In the genomic region with DNA sequence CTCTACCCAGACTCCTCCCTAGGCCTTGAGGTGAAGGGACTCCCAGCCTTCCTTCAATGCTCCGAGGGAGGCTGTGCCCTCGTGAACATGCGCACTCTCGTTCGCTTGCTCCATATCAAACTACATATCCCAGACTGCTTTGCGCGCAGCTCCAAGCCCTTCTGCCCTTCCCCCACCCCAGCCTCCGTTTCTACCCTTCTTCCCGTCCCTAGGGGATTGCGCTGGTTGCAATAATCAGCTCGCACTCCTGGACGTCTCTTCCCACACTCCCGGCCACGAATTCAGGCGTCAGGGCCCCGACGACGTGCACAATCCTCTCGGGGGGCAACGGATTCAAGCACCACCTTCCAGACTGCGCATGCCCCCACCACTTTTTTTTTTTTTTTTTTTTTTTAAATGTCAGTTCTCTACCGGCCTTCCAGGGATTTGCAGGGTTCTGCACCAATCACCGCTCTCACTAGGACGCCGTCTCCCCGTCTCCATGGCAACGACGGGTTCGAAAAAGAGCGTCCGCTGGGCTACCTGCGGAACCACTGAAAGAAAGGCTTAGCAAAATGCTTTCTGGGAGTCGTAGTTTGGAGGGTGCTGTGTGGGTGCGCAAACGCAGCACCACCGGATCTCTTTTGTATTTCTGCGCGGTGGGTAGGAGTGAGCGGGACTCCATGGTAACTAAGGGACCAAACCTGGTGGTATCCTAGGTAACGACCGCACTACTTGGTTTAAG, we compare ENCODE assay signal across 8 mouse cellular contexts. TPM values are rescaled to one million over a fixed set of nuclear protein-coding genes. Genes with fewer than 3 reads are reported as not detected.
DNase-seq lines count a peak whose midpoint lies in the region; ATAC-seq lines count a peak whose summit lies in the region.

A gene (minus strand): TSS at position 478 of the 724 bp plus-strand sequence.

- no peaks in the 10 kb centered on the region for H3K27me3 ChIP-seq in heart, embryonic 14.5 days (ENCODE audit: control insufficient read depth, insufficient read depth, low read length)
- no peaks in the 10 kb centered on the region for H3K27me3 ChIP-seq in liver, embryonic 13.5 days
- H3K27me3 ChIP-seq in stomach, embryonic 16.5 days (ENCODE audit: control insufficient read depth, insufficient read depth, low read length), result no peaks in the 10 kb centered on the region

- WGBS in heart, embryonic 14.5 days, result under 1% methylated on average over 41 of the region's 41 CpGs
- WGBS in liver, embryonic 13.5 days (ENCODE audit: insufficient replicate concordance), result under 1% methylated on average over 41 of the region's 41 CpGs
- WGBS in stomach, embryonic 16.5 days, result under 1% methylated on average over 41 of the region's 41 CpGs

- peak; percentile 93 for ATAC-seq in heart, embryonic 14.5 days (ENCODE audit: insufficient number of reproducible peaks, insufficient read depth, low FRiP score, low read depth)
- peak; percentile 86 for ATAC-seq in liver, embryonic 13.5 days (ENCODE audit: low read depth)
- ATAC-seq in stomach, embryonic 16.5 days (ENCODE audit: insufficient read depth, low FRiP score), result peak; percentile 95

- H3K9me3 ChIP-seq in heart, embryonic 14.5 days (ENCODE audit: control insufficient read depth, low read length), result no peaks in the 10 kb centered on the region
- no peaks in the 10 kb centered on the region for H3K9me3 ChIP-seq in liver, embryonic 13.5 days (replicated peaks)
- no peaks in the 10 kb centered on the region for H3K9me3 ChIP-seq in stomach, embryonic 16.5 days (replicated peaks; ENCODE audit: control insufficient read depth, low read length)

- peak; percentile 97 for DNase-seq in CD4-positive, CD25-positive, alpha-beta regulatory T cell, adult 2 months (ENCODE audit: low read depth, low spot score)
- peak; percentile 82 for DNase-seq in fibroblast of lung, adult 2 months (ENCODE audit: low read depth)
- DNase-seq in kidney, postnatal 14 days, result peak; percentile 97
- DNase-seq in liver, embryonic 13.5 days, result peak; percentile 82
- peak; percentile 92 for DNase-seq in neural tube, embryonic 10.5 days (ENCODE audit: extremely low spot score, low spot score)

- H3K27ac ChIP-seq in brown adipose tissue, adult 24 weeks (replicated peaks; ENCODE audit: low read depth, low read length), result peak within 1 kb of the TSS; percentile 65; the same call in 1 of the 2 replicates
- peak within 1 kb of the TSS; percentile 80 to 90 for H3K27ac ChIP-seq in heart, embryonic 14.5 days (replicated peaks in 1 of 2; ENCODE audit: control insufficient read depth in 1 of 2, insufficient read depth in 1 of 2, low read depth in 2 of 2, low read length in 2 of 2)
- peak within 1 kb of the TSS; percentile 50 for H3K27ac ChIP-seq in liver, embryonic 13.5 days
- peak within 1 kb of the TSS; percentile 80 for H3K27ac ChIP-seq in stomach, embryonic 16.5 days (ENCODE audit: low read length)

- H3K4me1 ChIP-seq in brown adipose tissue, adult 24 weeks (ENCODE audit: control insufficient read depth, insufficient read depth, insufficient read length, low read length), result no peaks in the 10 kb centered on the region
- H3K4me1 ChIP-seq in heart, embryonic 14.5 days (ENCODE audit: control insufficient read depth in 2 of 2, insufficient read depth in 2 of 2, low read length in 2 of 2), result peaks cover 0 to 4% of the 10 kb centered on the region in 2 experiments; a peak in 1 of 4 replicates
- peaks cover 15% of the 10 kb centered on the region for H3K4me1 ChIP-seq in liver, embryonic 13.5 days (replicated peaks)
- H3K4me1 ChIP-seq in stomach, embryonic 16.5 days (ENCODE audit: control insufficient read depth, insufficient read depth, low read length), result peaks cover 4% of the 10 kb centered on the region; the same call in 1 of the 2 replicates

- H3K36me3 ChIP-seq in heart, embryonic 14.5 days (ENCODE audit: control insufficient read depth, insufficient read depth, low read length), result 0 out of 2 replicates have a peak, but pooled peaks cover 4% of the 10 kb centered on the region
- H3K36me3 ChIP-seq in liver, embryonic 13.5 days, result no peaks in the 10 kb centered on the region
- H3K36me3 ChIP-seq in stomach, embryonic 16.5 days (ENCODE audit: control insufficient read depth, insufficient read depth, low read length), result no peaks in the 10 kb centered on the region

- H3K9ac ChIP-seq in heart, embryonic 14.5 days (ENCODE audit: low read length), result peak within 1 kb of the TSS; percentile 77
- H3K9ac ChIP-seq in liver, embryonic 13.5 days, result peak within 1 kb of the TSS; percentile 69
- H3K9ac ChIP-seq in stomach, embryonic 16.5 days (ENCODE audit: low read length), result peak within 1 kb of the TSS; percentile 81

- peak within 1 kb of the TSS; percentile 69 for H3K4me2 ChIP-seq in heart, embryonic 14.5 days (ENCODE audit: low read length)
- H3K4me2 ChIP-seq in liver, embryonic 13.5 days, result peak within 1 kb of the TSS; percentile 79
- H3K4me2 ChIP-seq in stomach, embryonic 16.5 days (ENCODE audit: low read depth, low read length), result peak within 1 kb of the TSS; percentile 66

- H3K4me3 ChIP-seq in brown adipose tissue, adult 24 weeks (ENCODE audit: insufficient read depth, low read depth, low read length), result peak within 1 kb of the TSS; percentile 85
- peak within 1 kb of the TSS; percentile 64 to 92 for H3K4me3 ChIP-seq in heart, embryonic 14.5 days (ENCODE audit: control insufficient read depth in 1 of 2, insufficient read depth in 1 of 2, low read depth in 1 of 2, low read length in 2 of 2)
- H3K4me3 ChIP-seq in liver, embryonic 13.5 days (replicated peaks), result peak within 1 kb of the TSS; percentile 67
- peak within 1 kb of the TSS; percentile 62 for H3K4me3 ChIP-seq in stomach, embryonic 16.5 days (replicated peaks; ENCODE audit: low read length)

RNA-seq across cellular contexts. Expression of the gene that starts here (rescaled TPM):
- polyA plus RNA-seq in brown adipose tissue, adult 24 weeks (2012; ENCODE audit: insufficient read depth, insufficient read length, missing spikeins), result not detected in 2 replicates
- 1.4 and 1.8 TPM in 2 replicates for polyA plus RNA-seq in heart, embryonic 14.5 days (2014; fragmentation: Nextera tagmentation; extraction: Ambion mirVana)
- 0.45 and 0.52 TPM in 2 replicates for polyA plus RNA-seq in liver, embryonic 13.5 days (2015; fragmentation: Nextera tagmentation; extraction: Ambion mirVana)
- polyA plus RNA-seq in stomach, embryonic 16.5 days (2015; fragmentation: Nextera tagmentation; extraction: Ambion mirVana), result 2.5 and 2.7 TPM in 2 replicates

Comparison
In these comparisons a context has a peak if more than half of its experiments do, and no peak if none do; other contexts are left out.
1. Peak in every context shown above with its lines: DNase-seq, ATAC-seq, H3K4me3 ChIP-seq and H3K27ac ChIP-seq.
2. Peak in DNase-seq, ATAC-seq, H3K4me3 ChIP-seq, H3K27ac ChIP-seq, H3K9ac ChIP-seq and H3K4me2 ChIP-seq in liver, embryonic 13.5 days; RNA of the gene not detected or under 1 TPM.